Mouse (Mus musculus): Measurements from ENCODE around the gene Polr2b. TPM values are rescaled to one million over a fixed set of nuclear protein-coding genes. Genes with fewer than 3 reads are reported as not detected.

Gene Polr2b
- polyA plus RNA-seq (2014; fragmentation: Nextera tagmentation; extraction: Ambion mirVana), result 53.9 and 62.1 TPM in 2 replicates

DNA sequence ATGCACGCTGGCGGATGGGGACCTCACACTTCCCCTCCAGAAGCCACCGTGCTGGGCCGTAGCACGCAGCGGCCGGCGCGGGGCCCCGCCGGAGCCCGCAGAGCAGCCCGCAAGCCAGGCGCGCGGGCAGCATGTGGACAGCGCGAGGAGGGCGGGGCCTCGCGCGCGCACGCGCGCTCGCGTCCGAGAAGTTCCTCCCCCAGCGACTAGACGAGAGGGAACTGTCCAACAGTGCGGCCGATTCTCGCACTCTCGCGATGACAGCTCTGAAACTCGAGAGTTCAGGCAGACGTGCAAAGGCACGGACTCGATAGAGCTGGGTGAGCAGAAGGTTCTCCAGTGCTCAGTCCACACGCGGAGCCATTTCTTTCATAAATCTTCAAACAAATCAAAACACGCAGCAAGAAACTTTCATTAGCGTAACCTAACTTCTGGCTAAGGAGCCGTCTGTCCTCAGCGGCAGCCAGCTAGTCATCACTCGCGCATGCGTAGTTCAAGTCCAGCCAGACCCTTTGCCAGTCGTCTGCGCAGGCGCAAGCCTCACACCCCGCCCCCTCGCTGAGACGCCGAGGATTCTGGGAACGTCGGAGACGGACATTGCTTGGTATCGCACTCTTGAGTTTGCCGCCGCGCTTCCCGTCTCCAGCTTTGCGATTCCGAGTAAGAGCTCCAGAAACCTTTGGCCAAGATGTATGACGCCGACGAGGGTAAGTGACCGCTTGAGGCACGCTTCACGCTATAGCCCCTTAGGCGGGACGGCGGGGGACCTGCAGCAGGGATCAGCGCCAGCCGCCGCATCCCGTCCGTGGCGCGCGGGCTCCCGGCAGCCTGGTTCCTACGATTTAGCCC is at the start of gene Polr2b, which contains the start of gene Noa1:
Polr2b (plus strand) TSS at position 224 of the 849 bp plus-strand sequence.
Noa1 (minus strand) TSS at position 161 of the 849 bp plus-strand sequence.
- Histone ChIP-seq H3K4me2 (ENCODE audit: low read depth, low read length) (peak within 1 kb of the TSS; percentile 99), H3K36me3 (ENCODE audit: control insufficient read depth, insufficient read depth, low read length) (peaks cover 38% of the 10 kb centered on the region), H3K4me3 (ENCODE audit: low read depth, low read length) (peak within 1 kb of the TSS; percentile 86), H3K27ac (replicated peaks; ENCODE audit: low read depth, low read length) (peak within 1 kb of the TSS; percentile 88), H3K9ac (ENCODE audit: low read depth, low read length) (peak within 1 kb of the TSS; percentile 89), H3K27me3 (replicated peaks; ENCODE audit: control insufficient read depth, insufficient read depth, low read length) (no peaks in the 10 kb centered on the region), H3K4me1 (ENCODE audit: control insufficient read depth, insufficient read depth, low read length) (peaks cover 18% of the 10 kb centered on the region), H3K9me3 (ENCODE audit: control insufficient read depth, low read length) (no peaks in the 10 kb centered on the region)
- peak; percentile 99 for DNase-seq (ENCODE audit: low spot score)
- peak; percentile 97 for ATAC-seq (ENCODE audit: low read depth)
- under 1% methylated on average over 69 of the region's 85 CpGs for WGBS

DNA sequence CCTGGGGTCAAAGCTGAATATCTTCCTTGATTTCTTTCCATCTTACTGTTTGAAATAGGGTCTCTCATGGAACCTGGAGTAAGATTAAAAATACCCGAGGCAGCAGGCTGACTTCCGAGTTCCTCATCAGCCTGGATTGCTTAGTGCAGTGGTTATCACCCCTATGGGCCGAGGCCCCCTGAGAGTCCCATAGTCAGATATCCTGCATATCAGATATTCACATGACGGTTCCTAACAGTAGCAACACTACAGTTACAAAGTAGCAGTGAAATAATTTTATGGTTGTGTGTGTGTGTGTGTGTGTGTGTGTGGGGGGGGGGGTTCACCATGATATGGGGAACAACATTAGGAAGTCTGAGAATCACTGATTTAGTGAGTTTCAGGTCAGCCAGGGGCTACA is 48.8 kb upstream of the Polr2b start:
- Histone ChIP-seq H3K9me3 (ENCODE audit: control insufficient read depth, low read length) (no peaks in the 10 kb centered on the region), H3K9ac (ENCODE audit: low read depth, low read length) (no peak overlapping the region), H3K4me2 (ENCODE audit: low read depth, low read length) (no peak overlapping the region), H3K4me3 (ENCODE audit: low read depth, low read length) (no peak overlapping the region), H3K4me1 (ENCODE audit: control insufficient read depth, insufficient read depth, low read length) (no peaks in the 10 kb centered on the region), H3K36me3 (ENCODE audit: control insufficient read depth, insufficient read depth, low read length) (no peaks in the 10 kb centered on the region), H3K27ac (replicated peaks; ENCODE audit: low read depth, low read length) (no peak overlapping the region), H3K27me3 (replicated peaks; ENCODE audit: control insufficient read depth, insufficient read depth, low read length) (no peaks in the 10 kb centered on the region)
- ATAC-seq (ENCODE audit: low read depth), result no peak
- 81% methylated on average over 4 of the region's 4 CpGs for WGBS
- no peak for DNase-seq (ENCODE audit: low spot score)

- Histone ChIP-seq H3K27ac (replicated peaks; ENCODE audit: low read depth, low read length) (no peak overlapping the region), H3K4me1 (ENCODE audit: control insufficient read depth, insufficient read depth, low read length) (peaks cover under 1% of the 10 kb centered on the region; the same call in 1 of the 2 replicates), H3K36me3 (ENCODE audit: control insufficient read depth, insufficient read depth, low read length) (no peaks in the 10 kb centered on the region), H3K9me3 (ENCODE audit: control insufficient read depth, low read length) (no peaks in the 10 kb centered on the region), H3K9ac (ENCODE audit: low read depth, low read length) (no peak overlapping the region), H3K4me3 (ENCODE audit: low read depth, low read length) (no peak overlapping the region), H3K27me3 (replicated peaks; ENCODE audit: control insufficient read depth, insufficient read depth, low read length) (no peaks in the 10 kb centered on the region), H3K4me2 (ENCODE audit: low read depth, low read length) (no peak overlapping the region)
- DNase-seq (ENCODE audit: low spot score), result peak; percentile 17
- WGBS, result 75% methylated on average over 5 of the region's 5 CpGs
- ATAC-seq (ENCODE audit: low read depth), result no peak
Observed at GRCm38 (mm10) chr5:77262105-77262504, 47.8 kb upstream of the Polr2b start.

DNA sequence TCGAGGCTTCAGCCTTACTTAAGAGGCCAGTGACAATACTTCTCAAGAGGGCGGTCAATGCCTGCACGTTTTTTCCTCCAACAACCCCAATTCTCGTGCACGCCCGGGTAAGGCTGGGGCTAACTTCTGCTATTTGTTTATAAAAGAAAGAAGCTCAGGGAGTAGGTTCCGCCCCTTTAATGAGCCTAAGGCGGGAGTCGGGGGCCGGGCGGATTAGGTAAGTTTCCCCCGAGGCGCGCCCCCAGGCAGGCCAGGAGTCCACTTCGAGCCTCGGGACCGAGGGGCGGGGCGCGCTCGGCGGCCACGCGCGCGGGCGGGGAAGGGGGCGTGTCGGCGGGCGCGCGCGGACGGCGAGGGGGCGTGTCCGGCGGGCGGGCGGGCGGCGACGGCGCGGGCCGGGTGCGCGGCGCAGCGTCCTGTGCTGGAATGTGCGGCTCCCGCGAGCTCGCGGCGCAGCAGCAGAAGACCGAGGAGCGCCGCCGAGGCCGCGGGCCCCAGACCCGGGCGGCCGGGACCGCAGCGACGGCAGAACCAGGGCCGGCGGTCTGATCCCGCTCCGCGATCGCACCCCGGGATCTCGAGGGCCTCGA is 44.8 kb upstream of the Polr2b start, which contains the start of gene Rest:
Rest (plus strand) TSS at position 411 of the 590 bp plus-strand sequence.
- Histone ChIP-seq H3K4me1 (ENCODE audit: control insufficient read depth, insufficient read depth, low read length) (peaks cover 9% of the 10 kb centered on the region; the same call in 1 of the 2 replicates), H3K4me2 (ENCODE audit: low read depth, low read length) (peak within 1 kb of the TSS; percentile 70), H3K9ac (ENCODE audit: low read depth, low read length) (peak within 1 kb of the TSS; percentile 94), H3K27me3 (replicated peaks; ENCODE audit: control insufficient read depth, insufficient read depth, low read length) (no peaks in the 10 kb centered on the region), H3K4me3 (ENCODE audit: low read depth, low read length) (peak within 1 kb of the TSS; percentile 75), H3K36me3 (ENCODE audit: control insufficient read depth, insufficient read depth, low read length) (peaks cover 23% of the 10 kb centered on the region), H3K9me3 (ENCODE audit: control insufficient read depth, low read length) (no peaks in the 10 kb centered on the region), H3K27ac (replicated peaks; ENCODE audit: low read depth, low read length) (peak within 1 kb of the TSS; percentile 98)
- DNase-seq (ENCODE audit: low spot score), result peak; percentile 85
- ATAC-seq (ENCODE audit: low read depth), result peak; percentile 90
- under 1% methylated on average over 32 of the region's 78 CpGs for WGBS

- H3K9ac ChIP-seq (ENCODE audit: low read depth, low read length), result peak overlapping the region; percentile 94
Observed at GRCm38 (mm10) chr5:77265671-77266065, 44.3 kb upstream of the Polr2b start.

GRCm38 (mm10) chr5:77266066-77266885 is 43.7 kb upstream of the Polr2b start:
- H3K4me3 ChIP-seq (ENCODE audit: low read depth, low read length), result peak overlapping the region; percentile 75
- H3K4me1 ChIP-seq (ENCODE audit: control insufficient read depth, insufficient read depth, low read length), result peaks cover 9% of the 10 kb centered on the region; the same call in 1 of the 2 replicates
- H3K9ac ChIP-seq (ENCODE audit: low read depth, low read length), result peak overlapping the region; percentile 94
- ATAC-seq (ENCODE audit: low read depth) (peak; percentile 64), DNase-seq (ENCODE audit: low spot score) (peak; percentile 70)
- H3K27ac ChIP-seq (replicated peaks; ENCODE audit: low read depth, low read length), result peak overlapping the region; percentile 98
- under 1% methylated on average over 29 of the region's 87 CpGs for WGBS
- peaks cover 34% of the 10 kb centered on the region for H3K36me3 ChIP-seq (ENCODE audit: control insufficient read depth, insufficient read depth, low read length)
- H3K27me3 ChIP-seq (replicated peaks; ENCODE audit: control insufficient read depth, insufficient read depth, low read length), result no peaks in the 10 kb centered on the region
- peak overlapping the region; percentile 70 for H3K4me2 ChIP-seq (ENCODE audit: low read depth, low read length)
- H3K9me3 ChIP-seq (ENCODE audit: control insufficient read depth, low read length), result no peaks in the 10 kb centered on the region

More at GRCm38 (mm10) chr5:77265671-77266065, 44.3 kb upstream of the Polr2b start:
- WGBS, result 0% methylated on average over 16 of the region's 53 CpGs
- Histone ChIP-seq H3K27ac (replicated peaks; ENCODE audit: low read depth, low read length) (peak overlapping the region; percentile 98), H3K9me3 (ENCODE audit: control insufficient read depth, low read length) (no peaks in the 10 kb centered on the region), H3K4me3 (ENCODE audit: low read depth, low read length) (peak overlapping the region; percentile 75), H3K36me3 (ENCODE audit: control insufficient read depth, insufficient read depth, low read length) (peaks cover 28% of the 10 kb centered on the region), H3K4me1 (ENCODE audit: control insufficient read depth, insufficient read depth, low read length) (peaks cover 9% of the 10 kb centered on the region; the same call in 1 of the 2 replicates), H3K27me3 (replicated peaks; ENCODE audit: control insufficient read depth, insufficient read depth, low read length) (no peaks in the 10 kb centered on the region), H3K4me2 (ENCODE audit: low read depth, low read length) (peak overlapping the region; percentile 70)
- peak; percentile 89 for ATAC-seq (ENCODE audit: low read depth)
- DNase-seq (ENCODE audit: low spot score), result peak; percentile 79

- Histone ChIP-seq H3K36me3 (ENCODE audit: control insufficient read depth, insufficient read depth, low read length) (peaks cover 38% of the 10 kb centered on the region), H3K4me3 (ENCODE audit: low read depth, low read length) (peak overlapping the region; percentile 75), H3K27ac (replicated peaks; ENCODE audit: low read depth, low read length) (peak overlapping the region; percentile 98), H3K9me3 (ENCODE audit: control insufficient read depth, low read length) (no peaks in the 10 kb centered on the region), H3K4me2 (ENCODE audit: low read depth, low read length) (peak overlapping the region; percentile 70), H3K4me1 (ENCODE audit: control insufficient read depth, insufficient read depth, low read length) (peaks cover 9% of the 10 kb centered on the region; the same call in 1 of the 2 replicates), H3K9ac (ENCODE audit: low read depth, low read length) (peak overlapping the region; percentile 94), H3K27me3 (replicated peaks; ENCODE audit: control insufficient read depth, insufficient read depth, low read length) (no peaks in the 10 kb centered on the region)
- 3% methylated on average over 11 of the region's 11 CpGs for WGBS
- no peak for ATAC-seq (ENCODE audit: low read depth)
- peak; percentile 44 for DNase-seq (ENCODE audit: low spot score)
Observed at GRCm38 (mm10) chr5:77266886-77267401, 43.0 kb upstream of the Polr2b start.
